Mouse (Mus musculus) CH12.LX (cell line): ENCODE data around the gene Naa80. TPM values are rescaled to one million over a fixed set of nuclear protein-coding genes. Genes with fewer than 3 reads are reported as not detected.

Experiments
- CTCF ChIP-seq, 2 experiments: IDR thresholded peaks in 1 of 2; conservative IDR thresholded peaks in 1 of 2; 2 replicates each; pipeline ENCODE4 v1.5.1; 2011 to 2012; ENCODE audit warnings: low read depth in 2 of 2, low read length in 2 of 2, improper control_type of control experiment in 1 of 2, inconsistent platforms in 1 of 2, mild to moderate bottlenecking in 1 of 2, moderate library complexity in 1 of 2
- E2F4 ChIP-seq: IDR thresholded peaks from 2 replicates; pipeline ENCODE4 v1.6.1; 2011; ENCODE audit warnings: low read depth, low read length, improper control_type of control experiment; ENCODE audit not compliant: insufficient replicate concordance
- ELF1 ChIP-seq: IDR thresholded peaks from 2 replicates; pipeline ENCODE4 v1.6.1; 2014; ENCODE audit warnings: low read depth, mild to moderate bottlenecking, inconsistent platforms, low read length, improper control_type of control experiment
- HCFC1 ChIP-seq: IDR thresholded peaks from 2 replicates; pipeline ENCODE4 v1.6.1; 2012; ENCODE audit warnings: low read depth, mild to moderate bottlenecking, inconsistent platforms, low read length, improper control_type of control experiment
- IRF4 ChIP-seq: IDR thresholded peaks from 2 replicates; pipeline ENCODE4 v1.6.1; 2014; ENCODE audit warnings: low read depth, mild to moderate bottlenecking, inconsistent platforms, low read length, improper control_type of control experiment
- MAX ChIP-seq: IDR thresholded peaks from 2 replicates; pipeline ENCODE4 v1.6.1; 2011; ENCODE audit warnings: low read length, improper control_type of control experiment
- NELFE ChIP-seq: IDR thresholded peaks from 2 replicates; pipeline ENCODE4 v1.6.1; 2011; ENCODE audit warnings: low read depth, low read length, improper control_type of control experiment
- NRF1 ChIP-seq: IDR thresholded peaks from 2 replicates; pipeline ENCODE4 v1.6.1; 2014; ENCODE audit warnings: low read depth, mild to moderate bottlenecking, inconsistent platforms, low read length, improper control_type of control experiment, moderate library complexity
- PAX5 ChIP-seq: IDR thresholded peaks from 2 replicates; pipeline ENCODE4 v1.6.1; 2012; ENCODE audit warnings: low read length, inconsistent platforms, mixed read lengths
- POLR2A ChIP-seq: IDR thresholded peaks from 2 replicates; pipeline ENCODE4 v1.6.1; 2011; ENCODE audit warnings: low read depth, mild to moderate bottlenecking, improper control_type of control experiment, low read length
- RCOR1 ChIP-seq: conservative IDR thresholded peaks from 2 replicates; pipeline ENCODE4 v1.6.1; 2012; ENCODE audit warnings: low read depth, mild to moderate bottlenecking, inconsistent platforms, low read length, improper control_type of control experiment
- SIN3A ChIP-seq: IDR thresholded peaks from 2 replicates; pipeline ENCODE4 v1.6.1; 2012; ENCODE audit warnings: low read length, improper control_type of control experiment, inconsistent platforms
- USF1 ChIP-seq: IDR thresholded peaks from 2 replicates; pipeline ENCODE4 v1.6.1; 2014; ENCODE audit warnings: low read depth, mild to moderate bottlenecking, inconsistent platforms, low read length, improper control_type of control experiment
- USF2 ChIP-seq: conservative IDR thresholded peaks from 2 replicates; pipeline ENCODE4 v1.6.1; 2011; ENCODE audit warnings: low read depth, low read length, improper control_type of control experiment
- ZC3H11A ChIP-seq: IDR thresholded peaks from 2 replicates; pipeline ENCODE4 v1.6.1; 2012; ENCODE audit warnings: low read depth, mild to moderate bottlenecking, inconsistent platforms, low read length, improper control_type of control experiment
- polyA plus RNA-seq: library from polyadenylated mRNA; unstranded; fragments of >175 nt; gene quantifications from 2 replicates; pipeline ENCODE4 v1.2.1, GENCODE M21; 2012; ENCODE audit warnings: low read depth; ENCODE audit not compliant: insufficient read length
- total RNA-seq, 2 experiments: library from RNA; depleted of rRNA; stranded (reverse); fragments of 300-350 nt in 1 of 2; fragments of >200 nt in 1 of 2; gene quantifications; 2 replicates each; pipeline ENCODE4 v1.2.3; 2012 to 2014

Gene Naa80
- total and polyA plus RNA-seq, 3 experiments, result 1.7 to 9.3 (median 4.8) TPM

DNA sequence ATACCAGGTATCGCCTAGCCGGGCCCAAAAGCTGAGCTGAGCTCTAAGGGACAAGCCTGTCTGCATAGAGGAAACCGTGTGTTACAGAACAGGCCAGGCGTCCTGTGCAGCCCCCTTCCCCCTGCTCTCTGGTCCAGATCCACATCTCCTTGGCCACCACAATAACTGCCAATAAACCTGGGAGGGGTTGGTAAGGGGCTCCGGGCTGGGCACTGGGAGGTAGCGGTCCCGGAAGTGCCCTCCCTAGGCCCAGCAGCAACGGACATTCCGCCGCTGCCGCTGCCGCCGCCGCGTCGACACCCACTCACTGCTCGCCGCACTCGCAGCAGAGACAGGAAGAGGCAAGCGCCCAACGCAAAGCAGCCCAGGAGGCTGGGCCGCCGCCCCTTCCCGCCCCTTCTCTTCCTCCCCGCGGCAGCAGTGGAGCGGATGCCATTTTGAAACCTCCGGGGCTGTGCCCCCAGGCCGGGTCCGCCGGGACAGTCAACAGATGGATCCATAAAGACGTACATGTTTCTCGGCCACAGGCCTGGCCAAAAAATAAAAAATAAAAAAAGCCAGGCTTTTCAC lies 54.5 kb downstream of the Naa80 start (continued):
- TF ChIP-seq SIN3A (peak; percentile 7; the same call in 1 of the 2 replicates), POLR2A (peak; percentile 85), RCOR1 (no peak), E2F4 (no peak), IRF4 (peak; percentile 22; the same call in 1 of the 2 replicates), ZC3H11A (no peak), USF1 (no peak), PAX5 (no peak), USF2 (no peak), CTCF (conservative IDR thresholded peaks at IDR 0.05 in 1 of 2, IDR thresholded peaks at IDR 0.05 in 1 of 2; ENCODE audit: low read depth in 2 of 2, low read length in 2 of 2) (no peak), HCFC1 (peak; percentile 68), NELFE (peak; percentile 68), MAX (no peak), ELF1 (peak; percentile 92), NRF1 (peak; percentile 41)

Other genes with a start within 250 kb of the Naa80 start
- gene Hemk1, start 240.5 kb upstream of the Naa80 start, total RNA-seq (2012; rRNA removed), result 12.2 and 20.5 TPM in 2 replicates
- 10.8 and 12.1 TPM in 2 replicates for gene Hemk1, start 240.5 kb upstream of the Naa80 start, total RNA-seq (2014; rRNA removed)
- gene Hemk1, start 240.5 kb upstream of the Naa80 start, polyA plus RNA-seq, result 11.9 TPM in 2 replicates
- 0.34 and 0.72 TPM in 2 replicates for gene 6430571L13Rik, start 238.3 kb upstream of the Naa80 start, total RNA-seq (2012; rRNA removed)
- 0.11 TPM in 1 of 2 replicates, not detected in the other for gene 6430571L13Rik, start 238.3 kb upstream of the Naa80 start, total RNA-seq (2014; rRNA removed)
- gene 6430571L13Rik, start 238.3 kb upstream of the Naa80 start, polyA plus RNA-seq, result 0.09 and 0.10 TPM in 2 replicates
- gene Cacna2d2, start 179.3 kb upstream of the Naa80 start, total RNA-seq (2012; rRNA removed), result 0.04 TPM in 1 of 2 replicates, not detected in the other
- not detected in 2 replicates for gene Cacna2d2, start 179.3 kb upstream of the Naa80 start, total RNA-seq (2014; rRNA removed)
- not detected in 2 replicates for gene Cacna2d2, start 179.3 kb upstream of the Naa80 start, polyA plus RNA-seq
- 17.9 TPM in 2 replicates for gene Tmem115, start 44.9 kb upstream of the Naa80 start, total RNA-seq (2012; rRNA removed)
- 10.0 and 13.0 TPM in 2 replicates for gene Tmem115, start 44.9 kb upstream of the Naa80 start, total RNA-seq (2014; rRNA removed)
- gene Tmem115, start 44.9 kb upstream of the Naa80 start, polyA plus RNA-seq, result 11.3 and 12.6 TPM in 2 replicates
- 37.8 and 45.9 TPM in 2 replicates for gene Cyb561d2, start 36.7 kb upstream of the Naa80 start, total RNA-seq (2012; rRNA removed)
- 29.2 and 35.7 TPM in 2 replicates for gene Cyb561d2, start 36.7 kb upstream of the Naa80 start, total RNA-seq (2014; rRNA removed)
- gene Cyb561d2, start 36.7 kb upstream of the Naa80 start, polyA plus RNA-seq, result 23.6 and 23.8 TPM in 2 replicates
- 28.0 and 31.4 TPM in 2 replicates for gene Nprl2, start 36.7 kb upstream of the Naa80 start, total RNA-seq (2012; rRNA removed)
- 16.3 and 19.4 TPM in 2 replicates for gene Nprl2, start 36.7 kb upstream of the Naa80 start, total RNA-seq (2014; rRNA removed)
- gene Nprl2, start 36.7 kb upstream of the Naa80 start, polyA plus RNA-seq, result 10.8 and 12.6 TPM in 2 replicates
- 0.34 TPM in 1 of 2 replicates, not detected in the other for gene Zmynd10, start 31.6 kb upstream of the Naa80 start, total RNA-seq (2012; rRNA removed)
- gene Zmynd10, start 31.6 kb upstream of the Naa80 start, total RNA-seq (2014; rRNA removed), result not detected in 2 replicates
- 0.63 TPM in 1 of 2 replicates, not detected in the other for gene Zmynd10, start 31.6 kb upstream of the Naa80 start, polyA plus RNA-seq
- 17.7 and 18.5 TPM in 2 replicates for gene Rassf1, start 27.3 kb upstream of the Naa80 start, total RNA-seq (2012; rRNA removed)
- gene Rassf1, start 27.3 kb upstream of the Naa80 start, total RNA-seq (2014; rRNA removed), result 15.3 and 15.9 TPM in 2 replicates
- gene Rassf1, start 27.3 kb upstream of the Naa80 start, polyA plus RNA-seq, result 11.6 and 12.2 TPM in 2 replicates
- 23.0 and 31.5 TPM in 2 replicates for gene Tusc2, start 15.6 kb upstream of the Naa80 start, total RNA-seq (2012; rRNA removed)
- gene Tusc2, start 15.6 kb upstream of the Naa80 start, total RNA-seq (2014; rRNA removed), result 30.8 and 33.3 TPM in 2 replicates
- 39.1 and 39.2 TPM in 2 replicates for gene Tusc2, start 15.6 kb upstream of the Naa80 start, polyA plus RNA-seq
- gene Hyal2, start 10.9 kb upstream of the Naa80 start, total RNA-seq (2012; rRNA removed), result 26.8 and 31.8 TPM in 2 replicates
- gene Hyal2, start 10.9 kb upstream of the Naa80 start, total RNA-seq (2014; rRNA removed), result 14.6 and 16.4 TPM in 2 replicates
- 23.0 and 30.9 TPM in 2 replicates for gene Hyal2, start 10.9 kb upstream of the Naa80 start, polyA plus RNA-seq
- 0.38 and 0.59 TPM in 2 replicates for gene Hyal1, start 2.0 kb upstream of the Naa80 start, total RNA-seq (2012; rRNA removed)
- 0.16 TPM in 1 of 2 replicates, not detected in the other for gene Hyal1, start 2.0 kb upstream of the Naa80 start, total RNA-seq (2014; rRNA removed)
- 0.40 and 0.82 TPM in 2 replicates for gene Hyal1, start 2.0 kb upstream of the Naa80 start, polyA plus RNA-seq
- gene Hyal3, start 1.9 kb downstream of the Naa80 start, total RNA-seq (2012; rRNA removed), result 0.13 TPM in 1 of 2 replicates, not detected in the other
- 0.12 TPM in 1 of 2 replicates, not detected in the other for gene Hyal3, start 1.9 kb downstream of the Naa80 start, total RNA-seq (2014; rRNA removed)
- gene Hyal3, start 1.9 kb downstream of the Naa80 start, polyA plus RNA-seq, result 0.14 and 0.21 TPM in 2 replicates
- 91.3 and 101 TPM in 2 replicates for gene Ifrd2, start 8.8 kb downstream of the Naa80 start, total RNA-seq (2012; rRNA removed)
- 57.7 and 62.8 TPM in 2 replicates for gene Ifrd2, start 8.8 kb downstream of the Naa80 start, total RNA-seq (2014; rRNA removed)
- 127 and 143 TPM in 2 replicates for gene Ifrd2, start 8.8 kb downstream of the Naa80 start, polyA plus RNA-seq
- 7.4 and 11.6 TPM in 2 replicates for gene Sema3b, start 30.3 kb downstream of the Naa80 start, total RNA-seq (2012; rRNA removed)
- 8.0 and 8.2 TPM in 2 replicates for gene Sema3b, start 30.3 kb downstream of the Naa80 start, total RNA-seq (2014; rRNA removed)
- 4.3 and 4.7 TPM in 2 replicates for gene Sema3b, start 30.3 kb downstream of the Naa80 start, polyA plus RNA-seq
- 154 and 160 TPM in 2 replicates for gene Gnai2, start 56.5 kb downstream of the Naa80 start, total RNA-seq (2012; rRNA removed)
- 86.2 and 98.2 TPM in 2 replicates for gene Gnai2, start 56.5 kb downstream of the Naa80 start, total RNA-seq (2014; rRNA removed)
- gene Gnai2, start 56.5 kb downstream of the Naa80 start, polyA plus RNA-seq, result 262 and 286 TPM in 2 replicates
- gene Slc38a3, start 90.6 kb downstream of the Naa80 start, total RNA-seq (2012; rRNA removed), result 0.04 TPM in 1 of 2 replicates, not detected in the other
- gene Slc38a3, start 90.6 kb downstream of the Naa80 start, total RNA-seq (2014; rRNA removed), result not detected in 2 replicates
- gene Slc38a3, start 90.6 kb downstream of the Naa80 start, polyA plus RNA-seq, result not detected in 2 replicates
- gene Gnat1, start 100.8 kb downstream of the Naa80 start, total RNA-seq (2012; rRNA removed), result not detected in 2 replicates
- gene Gnat1, start 100.8 kb downstream of the Naa80 start, total RNA-seq (2014; rRNA removed), result not detected in 2 replicates
- 2.0 and 3.0 TPM in 2 replicates for gene Gnat1, start 100.8 kb downstream of the Naa80 start, polyA plus RNA-seq
- 0.50 and 1.1 TPM in 2 replicates for gene Sema3f, start 131.6 kb downstream of the Naa80 start, total RNA-seq (2012; rRNA removed)
- gene Sema3f, start 131.6 kb downstream of the Naa80 start, total RNA-seq (2014; rRNA removed), result 0.24 TPM in 1 of 2 replicates, not detected in the other
- gene Sema3f, start 131.6 kb downstream of the Naa80 start, polyA plus RNA-seq, result 0.36 and 1.6 TPM in 2 replicates
- 67.6 and 74.5 TPM in 2 replicates for gene Rbm5, start 192.1 kb downstream of the Naa80 start, total RNA-seq (2012; rRNA removed)
- gene Rbm5, start 192.1 kb downstream of the Naa80 start, total RNA-seq (2014; rRNA removed), result 83.6 and 85.3 TPM in 2 replicates
- 83.6 and 92.8 TPM in 2 replicates for gene Rbm5, start 192.1 kb downstream of the Naa80 start, polyA plus RNA-seq